In the genomic region with DNA sequence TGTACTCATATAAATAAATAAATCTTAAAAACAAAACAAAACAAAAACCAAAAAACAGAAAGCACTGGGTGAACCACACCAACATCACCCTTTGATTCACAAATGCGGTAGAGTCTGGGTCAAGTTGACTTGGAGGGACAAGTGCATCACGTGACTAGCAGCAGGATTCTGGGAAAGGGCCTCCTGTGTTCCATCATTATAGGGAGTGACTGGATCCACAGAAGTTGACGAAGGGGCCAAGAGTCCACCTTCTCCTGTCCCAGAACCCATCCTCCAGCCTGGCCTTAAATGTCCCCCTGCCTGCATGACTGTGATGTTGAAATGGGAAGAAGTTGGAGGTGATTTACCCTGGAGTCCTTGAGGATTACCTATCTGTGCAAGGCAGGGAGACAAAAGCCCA, we compare ENCODE assay signal across 22 mouse cellular contexts. TPM values are rescaled to one million over a fixed set of nuclear protein-coding genes. Genes with fewer than 3 reads are reported as not detected.
DNase-seq lines count a peak whose midpoint lies in the region; ATAC-seq lines count a peak whose summit lies in the region.
"Had no signal": no experiment of that assay in that cellular context is flagged by ENCODE, and none has a peak within 500 bp of the region (broad histone marks: within the 10 kb centered on the region; RNA-seq: fewer than 3 reads in every experiment).

No protein-coding gene starts in this region.

- H3K4me3 ChIP-seq in embryonic facial prominence, embryonic 12.5 days = no peak overlapping the region
- H3K4me3 ChIP-seq in embryonic facial prominence, embryonic 10.5 days = no peak overlapping the region
- no peak overlapping the region for H3K4me3 ChIP-seq in kidney, embryonic 15.5 days (replicated peaks)
- H3K4me3 ChIP-seq in embryonic facial prominence, embryonic 13.5 days = no peak overlapping the region
- H3K4me3 ChIP-seq: erythroblast, embryonic 14.5 days; forebrain, embryonic 12.5 days; forebrain, embryonic 15.5 days; hindbrain, embryonic 12.5 days; hindbrain, embryonic 15.5 days had no signal

- no peak overlapping the region for H3K4me2 ChIP-seq in embryonic facial prominence, embryonic 12.5 days (replicated peaks)
- no peak overlapping the region for H3K4me2 ChIP-seq in kidney, embryonic 15.5 days
- no peak overlapping the region for H3K4me2 ChIP-seq in embryonic facial prominence, embryonic 13.5 days
- H3K4me2 ChIP-seq: forebrain, embryonic 12.5 days; forebrain, embryonic 15.5 days; heart, embryonic 11.5 days; hindbrain, embryonic 12.5 days; hindbrain, embryonic 15.5 days had no signal

- H3K4me1 ChIP-seq in embryonic facial prominence, embryonic 12.5 days = no peaks in the 10 kb centered on the region; the same call in 1 of the 2 replicates
- peaks cover 11% of the 10 kb centered on the region for H3K4me1 ChIP-seq in embryonic facial prominence, embryonic 10.5 days
- H3K4me1 ChIP-seq in kidney, embryonic 15.5 days = 0 out of 2 replicates have a peak, but pooled peaks cover 6% of the 10 kb centered on the region
- peaks cover 12% of the 10 kb centered on the region for H3K4me1 ChIP-seq in embryonic facial prominence, embryonic 13.5 days
- H3K4me1 ChIP-seq: forebrain, embryonic 15.5 days; hindbrain, embryonic 15.5 days had no signal

- ATAC-seq in embryonic facial prominence, embryonic 12.5 days (ENCODE audit: insufficient number of reproducible peaks, insufficient read depth, low FRiP score, low TSS enrichment) = no peak
- 0 out of 2 replicates have a peak, but pooled peaks have one; percentile 3 for ATAC-seq in kidney, embryonic 15.5 days (replicated peaks; ENCODE audit: low FRiP score)
- ATAC-seq in embryonic facial prominence, embryonic 13.5 days (ENCODE audit: insufficient number of reproducible peaks, insufficient read depth, low FRiP score, low TSS enrichment, low read depth) = no peak
- ATAC-seq: forebrain, embryonic 15.5 days; Patski had no signal

- no peaks in the 10 kb centered on the region for H3K27me3 ChIP-seq in embryonic facial prominence, embryonic 12.5 days
- no peaks in the 10 kb centered on the region for H3K27me3 ChIP-seq in embryonic facial prominence, embryonic 10.5 days (replicated peaks; ENCODE audit: low read depth, poor library complexity, severe bottlenecking)
- no peaks in the 10 kb centered on the region for H3K27me3 ChIP-seq in kidney, embryonic 15.5 days
- H3K27me3 ChIP-seq in embryonic facial prominence, embryonic 13.5 days = no peaks in the 10 kb centered on the region
- H3K27me3 ChIP-seq: CH12.LX; forebrain, embryonic 12.5 days; forebrain, embryonic 15.5 days; hindbrain, embryonic 12.5 days; hindbrain, embryonic 15.5 days; Patski had no signal

- 77% methylated on average over 3 of the region's 3 CpGs for WGBS in embryonic facial prominence, embryonic 12.5 days
- WGBS in embryonic facial prominence, embryonic 10.5 days = 81% methylated on average over 3 of the region's 3 CpGs
- 76% methylated on average over 3 of the region's 3 CpGs for WGBS in kidney, embryonic 15.5 days
- 82% methylated on average over 3 of the region's 3 CpGs for WGBS in embryonic facial prominence, embryonic 13.5 days

- peaks cover 29% of the 10 kb centered on the region for H3K36me3 ChIP-seq in embryonic facial prominence, embryonic 12.5 days
- peaks cover 45% of the 10 kb centered on the region for H3K36me3 ChIP-seq in embryonic facial prominence, embryonic 10.5 days (replicated peaks)
- peaks cover 41% of the 10 kb centered on the region for H3K36me3 ChIP-seq in kidney, embryonic 15.5 days
- peaks cover 21% of the 10 kb centered on the region for H3K36me3 ChIP-seq in embryonic facial prominence, embryonic 13.5 days

- no peak for DNase-seq in embryonic facial prominence, embryonic 10.5 days (ENCODE audit: low spot score)
- DNase-seq in kidney, adult 9 months = no peak
- DNase-seq in right cerebral cortex, adult 2 months (ENCODE audit: low spot score in 2 of 2) = no peak
- DNase-seq: adrenal gland, adult 2 months; adrenal gland, postnatal 14 days; cerebellum, adult 11 months; cerebellum, adult 2 months; cerebellum, adult 9-11 months; cerebellum, postnatal 25 days; heart, adult 11 months had no signal

- H3K9ac ChIP-seq in embryonic facial prominence, embryonic 12.5 days = no peak overlapping the region
- no peak overlapping the region for H3K9ac ChIP-seq in kidney, embryonic 15.5 days
- no peak overlapping the region for H3K9ac ChIP-seq in embryonic facial prominence, embryonic 13.5 days
- H3K9ac ChIP-seq: forebrain, embryonic 12.5 days; forebrain, embryonic 15.5 days; hindbrain, embryonic 12.5 days; hindbrain, embryonic 15.5 days had no signal

- peak overlapping the region; percentile 7; the same call in 1 of the 2 replicates for H3K27ac ChIP-seq in embryonic facial prominence, embryonic 12.5 days
- H3K27ac ChIP-seq in embryonic facial prominence, embryonic 10.5 days (replicated peaks) = no peak overlapping the region
- H3K27ac ChIP-seq in kidney, embryonic 15.5 days = no peak overlapping the region
- H3K27ac ChIP-seq in embryonic facial prominence, embryonic 13.5 days = 0 out of 2 replicates have a peak overlapping the region, but pooled peaks have one; percentile 1
- H3K27ac ChIP-seq: forebrain, embryonic 12.5 days; forebrain, embryonic 15.5 days; hindbrain, embryonic 12.5 days; hindbrain, embryonic 15.5 days had no signal

- no peaks in the 10 kb centered on the region for H3K9me3 ChIP-seq in embryonic facial prominence, embryonic 12.5 days
- H3K9me3 ChIP-seq in embryonic facial prominence, embryonic 10.5 days = no peaks in the 10 kb centered on the region
- no peaks in the 10 kb centered on the region for H3K9me3 ChIP-seq in kidney, embryonic 15.5 days (replicated peaks)
- H3K9me3 ChIP-seq in embryonic facial prominence, embryonic 13.5 days = no peaks in the 10 kb centered on the region
- H3K9me3 ChIP-seq: forebrain, embryonic 12.5 days; forebrain, embryonic 15.5 days; hindbrain, embryonic 12.5 days; hindbrain, embryonic 15.5 days had no signal

RNA-seq across cellular contexts. Expression of a gene that starts 22.9 kb away (rescaled TPM):
- 1.9 and 2.4 TPM in 2 replicates for polyA plus RNA-seq in embryonic facial prominence, embryonic 12.5 days (2016; fragmentation: Nextera tagmentation; extraction: Ambion mirVana)
- 0.86 and 4.4 TPM in 2 replicates for polyA plus RNA-seq in embryonic facial prominence, embryonic 10.5 days (2016; fragmentation: Nextera tagmentation; extraction: Ambion mirVana)
- polyA plus RNA-seq in kidney, embryonic 15.5 days (2015; fragmentation: Nextera tagmentation; extraction: Ambion mirVana) = 1.8 and 3.9 TPM in 2 replicates
- 1.6 and 12.3 TPM in 2 replicates for polyA plus RNA-seq in embryonic facial prominence, embryonic 13.5 days (2015; fragmentation: Nextera tagmentation; extraction: Ambion mirVana)
- polyA plus RNA-seq: adrenal gland, adult 2 months; erythroblast, embryonic 14.5 days; G1E had no signal

RNA-seq across cellular contexts. Expression of a gene that starts 28.1 kb away (rescaled TPM):
- 115 and 117 TPM in 2 replicates for polyA plus RNA-seq in embryonic facial prominence, embryonic 12.5 days (2016; fragmentation: Nextera tagmentation; extraction: Ambion mirVana)
- polyA plus RNA-seq in embryonic facial prominence, embryonic 10.5 days (2016; fragmentation: Nextera tagmentation; extraction: Ambion mirVana) = 39.2 and 46.3 TPM in 2 replicates
- 67.1 and 70.1 TPM in 2 replicates for polyA plus RNA-seq in kidney, embryonic 15.5 days (2015; fragmentation: Nextera tagmentation; extraction: Ambion mirVana)
- polyA plus RNA-seq in embryonic facial prominence, embryonic 13.5 days (2015; fragmentation: Nextera tagmentation; extraction: Ambion mirVana) = 138 and 165 TPM in 2 replicates
- polyA plus RNA-seq: erythroblast, embryonic 14.5 days had no signal

Comparison
In these comparisons a context has a peak if more than half of its experiments do, and no peak if none do; other contexts are left out.
1. H3K27ac ChIP-seq: peak in embryonic facial prominence, embryonic 12.5 days (single experiment) and embryonic facial prominence, embryonic 13.5 days (single experiment); none in embryonic facial prominence, embryonic 10.5 days (single experiment) and kidney, embryonic 15.5 days (single experiment).